34 mouse cellular contexts compared by ENCODE assay signal in genomic region chr13:97020122-97020521, GRCm38 (mm10). TPM values are rescaled to one million over a fixed set of nuclear protein-coding genes. Genes with fewer than 3 reads are reported as not detected.
DNase-seq lines count a peak whose midpoint lies in the region; ATAC-seq lines count a peak whose summit lies in the region.
"Had no signal": no experiment of that assay in that cellular context is flagged by ENCODE, and none has a peak within 500 bp of the region (broad histone marks: within the 10 kb centered on the region; RNA-seq: fewer than 3 reads in every experiment).

No protein-coding gene starts in this region.

- no peak overlapping the region for H3K27ac ChIP-seq in embryonic facial prominence, embryonic 14.5 days (replicated peaks; ENCODE audit: low read depth, low read length)
- H3K27ac ChIP-seq in embryonic facial prominence, embryonic 10.5 days (replicated peaks) = no peak overlapping the region
- H3K27ac ChIP-seq: embryonic facial prominence, embryonic 13.5 days; forebrain, embryonic 13.5 days; heart, embryonic 10.5 days; left cerebral cortex, adult 2 months; liver, embryonic 13.5 days; midbrain, embryonic 13.5 days; neural tube, embryonic 13.5 days; stomach, embryonic 15.5 days had no signal

- H3K4me2 ChIP-seq in embryonic facial prominence, embryonic 14.5 days (ENCODE audit: low read depth, low read length) = no peak overlapping the region
- H3K4me2 ChIP-seq: embryonic facial prominence, embryonic 13.5 days; forebrain, embryonic 13.5 days; liver, embryonic 13.5 days; midbrain, embryonic 13.5 days; neural tube, embryonic 13.5 days; stomach, embryonic 15.5 days had no signal

- DNase-seq in embryonic facial prominence, embryonic 14.5 days (ENCODE audit: low spot score) = peak; percentile 15
- DNase-seq in embryonic facial prominence, embryonic 10.5 days (ENCODE audit: low spot score) = no peak
- peak; percentile 12 for DNase-seq in kidney, postnatal 10 days
- DNase-seq in kidney, adult 11 months = no peak
- peak; percentile 11 for DNase-seq in NIH3T3 (ENCODE audit: low read depth)
- DNase-seq in mesoderm, embryonic 11.5 days (ENCODE audit: low read depth, low spot score) = peak; percentile 14
- DNase-seq in layer of hippocampus, adult 9-10 months (ENCODE audit: low spot score) = no peak
- no peak for DNase-seq in gastrocnemius, postnatal 10 days
- DNase-seq: adrenal gland, postnatal 25 days; cerebellum, adult 9-10 months; heart, postnatal 4 days; liver, embryonic 13.5 days; lung, adult 2 months; lung, postnatal 14 days; retina, postnatal 1 day; right cerebral cortex, postnatal 4 days; thymus, adult 18-20 months; thymus, postnatal 36 days had no signal

- H3K27me3 ChIP-seq in embryonic facial prominence, embryonic 14.5 days (replicated peaks; ENCODE audit: control insufficient read depth, insufficient read depth, low read length) = no peaks in the 10 kb centered on the region
- no peaks in the 10 kb centered on the region for H3K27me3 ChIP-seq in embryonic facial prominence, embryonic 10.5 days (replicated peaks; ENCODE audit: low read depth, poor library complexity, severe bottlenecking)
- H3K27me3 ChIP-seq: embryonic facial prominence, embryonic 13.5 days; forebrain, embryonic 13.5 days; liver, embryonic 13.5 days; midbrain, embryonic 13.5 days; neural tube, embryonic 13.5 days; stomach, embryonic 15.5 days had no signal

- ATAC-seq in embryonic facial prominence, embryonic 14.5 days (ENCODE audit: low read depth) = no peak
- ATAC-seq: CD4-positive, CD25-positive, alpha-beta regulatory T cell, adult 4 months; forebrain, embryonic 13.5 days; hindbrain, embryonic 16.5 days; midbrain, embryonic 13.5 days had no signal

- no peak overlapping the region for H3K9ac ChIP-seq in embryonic facial prominence, embryonic 14.5 days (ENCODE audit: low read depth, low read length)
- H3K9ac ChIP-seq: embryonic facial prominence, embryonic 13.5 days; forebrain, embryonic 13.5 days; liver, embryonic 13.5 days; midbrain, embryonic 13.5 days; neural tube, embryonic 13.5 days; stomach, embryonic 15.5 days had no signal

- no peaks in the 10 kb centered on the region for H3K9me3 ChIP-seq in embryonic facial prominence, embryonic 14.5 days (ENCODE audit: control insufficient read depth, low read length)
- no peaks in the 10 kb centered on the region for H3K9me3 ChIP-seq in embryonic facial prominence, embryonic 10.5 days
- H3K9me3 ChIP-seq: embryonic facial prominence, embryonic 13.5 days; forebrain, embryonic 13.5 days; G1E; heart, embryonic 10.5 days; liver, embryonic 13.5 days; midbrain, embryonic 13.5 days; neural tube, embryonic 13.5 days; stomach, embryonic 15.5 days had no signal

- 79% methylated on average over 5 of the region's 5 CpGs for WGBS in embryonic facial prominence, embryonic 14.5 days
- WGBS in embryonic facial prominence, embryonic 10.5 days = 85% methylated on average over 5 of the region's 5 CpGs

- no peaks in the 10 kb centered on the region for H3K36me3 ChIP-seq in embryonic facial prominence, embryonic 14.5 days (ENCODE audit: control insufficient read depth, insufficient read depth, low read length)
- H3K36me3 ChIP-seq in embryonic facial prominence, embryonic 10.5 days (replicated peaks) = no peaks in the 10 kb centered on the region
- H3K36me3 ChIP-seq: embryonic facial prominence, embryonic 13.5 days; G1E; heart, embryonic 10.5 days; liver, embryonic 13.5 days; midbrain, embryonic 13.5 days; neural tube, embryonic 13.5 days; stomach, embryonic 15.5 days had no signal

- H3K4me3 ChIP-seq in embryonic facial prominence, embryonic 14.5 days (ENCODE audit: low read depth, low read length) = no peak overlapping the region
- H3K4me3 ChIP-seq in embryonic facial prominence, embryonic 10.5 days = no peak overlapping the region
- H3K4me3 ChIP-seq: embryonic facial prominence, embryonic 13.5 days; forebrain, embryonic 13.5 days; heart, embryonic 10.5 days; left cerebral cortex, adult 2 months; liver, embryonic 13.5 days; midbrain, embryonic 13.5 days; neural tube, embryonic 13.5 days; stomach, embryonic 15.5 days had no signal

- H3K4me1 ChIP-seq in embryonic facial prominence, embryonic 14.5 days (ENCODE audit: control insufficient read depth, insufficient read depth, low read length) = no peaks in the 10 kb centered on the region
- no peaks in the 10 kb centered on the region for H3K4me1 ChIP-seq in embryonic facial prominence, embryonic 10.5 days
- H3K4me1 ChIP-seq: embryonic facial prominence, embryonic 13.5 days; forebrain, embryonic 13.5 days; liver, embryonic 13.5 days; midbrain, embryonic 13.5 days; neural tube, embryonic 13.5 days; stomach, embryonic 15.5 days had no signal

RNA-seq across cellular contexts. Expression of gene 1700029F12Rik, which starts 14.0 kb away (rescaled TPM):
- not detected in 2 replicates for polyA plus RNA-seq in embryonic facial prominence, embryonic 14.5 days (2014; fragmentation: Nextera tagmentation; extraction: Ambion mirVana)
- not detected in 2 replicates for polyA plus RNA-seq in embryonic facial prominence, embryonic 10.5 days (2016; fragmentation: Nextera tagmentation; extraction: Ambion mirVana)
- total RNA-seq in gastrocnemius, postnatal 10 days (2021) = not detected
- total RNA-seq: adrenal gland, postnatal 25 days; G1E; gastrocnemius, adult 18-20 months; heart, postnatal 4 days; layer of hippocampus, postnatal 10 days; left cerebral cortex, adult 2 months; left cerebral cortex, postnatal 36 days; megakaryocyte progenitor cell, adult 5-6 weeks had no signal
- polyA plus RNA-seq: CD4-positive, CD25-positive, alpha-beta regulatory T cell, adult 4 months; embryonic facial prominence, embryonic 13.5 days; forebrain, embryonic 13.5 days; G1E; heart, embryonic 10.5 days; heart, embryonic 16.5 days; hindbrain, embryonic 16.5 days; limb, embryonic 14.5 days; liver, embryonic 13.5 days; lung, adult 2 months; midbrain, embryonic 13.5 days; neural tube, embryonic 13.5 days; stomach, embryonic 15.5 days had no signal

RNA-seq across cellular contexts. Expression of gene Fam169a, which starts 47.0 kb away (rescaled TPM):
- 3.0 and 3.2 TPM in 2 replicates for polyA plus RNA-seq in embryonic facial prominence, embryonic 14.5 days (2014; fragmentation: Nextera tagmentation; extraction: Ambion mirVana)
- 8.5 and 9.6 TPM in 2 replicates for polyA plus RNA-seq in embryonic facial prominence, embryonic 10.5 days (2016; fragmentation: Nextera tagmentation; extraction: Ambion mirVana)
- under 1 TPM in 1 of 2 experiments, not detected in 1; 0.12 TPM for total RNA-seq in gastrocnemius, postnatal 10 days (2021)
- polyA plus RNA-seq: G1E; lung, adult 2 months had no signal

Comparison
In these comparisons a context has a peak if more than half of its experiments do, and no peak if none do; other contexts are left out.
1. DNase-seq: peak in embryonic facial prominence, embryonic 14.5 days (single experiment), kidney, postnatal 10 days (single experiment), NIH3T3 (single experiment) and mesoderm, embryonic 11.5 days (single experiment); none in embryonic facial prominence, embryonic 10.5 days (single experiment), kidney, adult 11 months (single experiment), layer of hippocampus, adult 9-10 months (single experiment) and gastrocnemius, postnatal 10 days (single experiment).